Mouse (Mus musculus) lung, postnatal 0 days (tissue): ENCODE results near the gene Slc35g2.

ENCODE experiments used
- CTCF ChIP-seq: IDR thresholded peaks from 2 replicates; pipeline ENCODE4 v1.5.1; 2016; ENCODE audit warnings: antibody characterized with exemption, mild to moderate bottlenecking
- EP300 ChIP-seq: IDR thresholded peaks from 2 replicates; pipeline ENCODE4 v1.6.1; 2016; ENCODE audit warnings: antibody characterized with exemption, mild to moderate bottlenecking, control low read depth

DNA sequence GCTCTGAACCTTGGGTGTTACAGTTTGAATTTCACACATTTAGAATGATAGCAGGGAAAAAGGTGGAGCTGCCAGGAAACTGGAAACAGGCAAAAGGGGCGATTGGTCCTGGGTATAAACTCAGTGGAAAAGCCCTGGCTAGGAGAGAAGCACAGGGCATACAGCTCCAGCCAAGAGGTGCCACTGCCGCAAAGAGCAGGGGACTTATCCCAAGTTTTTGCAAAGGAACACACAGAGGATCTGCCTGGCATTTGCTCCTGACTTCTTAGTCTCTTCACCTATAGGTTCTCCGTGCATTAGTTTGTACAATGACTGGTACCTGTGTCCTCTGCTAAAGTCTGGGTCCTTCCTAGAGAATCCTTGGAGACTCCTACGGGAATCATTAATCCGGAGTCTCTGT, 32.3 kb upstream of the Slc35g2 start:
- TF ChIP-seq CTCF = no peak
- TF ChIP-seq EP300 = no peak
